Mouse (Mus musculus): ENCODE measurements around the gene Xaf1. TPM values are rescaled to one million over a fixed set of nuclear protein-coding genes. Genes with fewer than 3 reads are reported as not detected.

Gene Xaf1
- polyA plus RNA-seq (2015; fragmentation: Nextera tagmentation; extraction: Ambion mirVana), result 9.5 and 10.2 TPM in 2 replicates

- Histone ChIP-seq H3K4me2 (peak within 1 kb of the TSS; percentile 57), H3K4me3 (peak within 1 kb of the TSS; percentile 38), H3K4me1 (replicated peaks) (peaks cover 11% of the 10 kb centered on the region; the same call in 1 of the 2 replicates), H3K9me3 (replicated peaks) (no peaks in the 10 kb centered on the region), H3K9ac (no peak within 1 kb of the TSS), H3K36me3 (no peaks in the 10 kb centered on the region), H3K27me3 (no peaks in the 10 kb centered on the region), H3K27ac (peak within 1 kb of the TSS; percentile 64)
- peak; percentile 82 for ATAC-seq (replicated peaks; ENCODE audit: insufficient number of reproducible peaks, insufficient read depth, low FRiP score, low read depth)
- WGBS, result 10% methylated on average over 6 of the region's 6 CpGs
These were observed at the start of gene Xaf1 for GRCm38 (mm10) chr11:72301334-72301733. Gene Xaf1, plus strand, starts transcription at chr11:72301629.

- no peaks in the 10 kb centered on the region for H3K4me1 ChIP-seq (replicated peaks)
- H3K27ac ChIP-seq, result no peak overlapping the region
- H3K36me3 ChIP-seq, result no peaks in the 10 kb centered on the region
- no peak overlapping the region for H3K9ac ChIP-seq
- 91% methylated on average over 4 of the region's 4 CpGs for WGBS
- H3K27me3 ChIP-seq, result peaks cover 6% of the 10 kb centered on the region; the same call in 1 of the 2 replicates
- H3K9me3 ChIP-seq (replicated peaks), result no peaks in the 10 kb centered on the region
- no peak for ATAC-seq (replicated peaks; ENCODE audit: insufficient number of reproducible peaks, insufficient read depth, low FRiP score, low read depth)
- no peak overlapping the region for H3K4me2 ChIP-seq
- no peak overlapping the region for H3K4me3 ChIP-seq
These were observed 45.8 kb upstream of the Xaf1 start for GRCm38 (mm10) chr11:72255629-72256028.

GRCm38 (mm10) chr11:72256441-72256840 is 45.0 kb upstream of the Xaf1 start:
- 69% methylated on average over 2 of the region's 2 CpGs for WGBS
- H3K4me3 ChIP-seq, result no peak overlapping the region
- H3K36me3 ChIP-seq, result no peaks in the 10 kb centered on the region
- no peaks in the 10 kb centered on the region for H3K9me3 ChIP-seq (replicated peaks)
- no peak overlapping the region for H3K27ac ChIP-seq
- ATAC-seq (replicated peaks; ENCODE audit: insufficient number of reproducible peaks, insufficient read depth, low FRiP score, low read depth), result no peak
- no peaks in the 10 kb centered on the region for H3K4me1 ChIP-seq (replicated peaks)
- H3K9ac ChIP-seq, result no peak overlapping the region
- no peak overlapping the region for H3K4me2 ChIP-seq
- peaks cover 6% of the 10 kb centered on the region; the same call in 1 of the 2 replicates for H3K27me3 ChIP-seq

GRCm38 (mm10) chr11:72265483-72265882 is 35.9 kb upstream of the Xaf1 start:
- no peaks in the 10 kb centered on the region for H3K36me3 ChIP-seq
- 9% methylated on average over 11 of the region's 11 CpGs for WGBS
- H3K9me3 ChIP-seq (replicated peaks), result no peaks in the 10 kb centered on the region
- peak overlapping the region; percentile 88; the same call in 1 of the 2 replicates for H3K4me2 ChIP-seq
- no peak overlapping the region for H3K27ac ChIP-seq
- no peak for ATAC-seq (replicated peaks; ENCODE audit: insufficient number of reproducible peaks, insufficient read depth, low FRiP score, low read depth)
- H3K4me1 ChIP-seq (replicated peaks), result peaks cover 21% of the 10 kb centered on the region
- peak overlapping the region; percentile 52 for H3K4me3 ChIP-seq
- H3K27me3 ChIP-seq, result peaks cover 49% of the 10 kb centered on the region
- no peak overlapping the region for H3K9ac ChIP-seq

DNA sequence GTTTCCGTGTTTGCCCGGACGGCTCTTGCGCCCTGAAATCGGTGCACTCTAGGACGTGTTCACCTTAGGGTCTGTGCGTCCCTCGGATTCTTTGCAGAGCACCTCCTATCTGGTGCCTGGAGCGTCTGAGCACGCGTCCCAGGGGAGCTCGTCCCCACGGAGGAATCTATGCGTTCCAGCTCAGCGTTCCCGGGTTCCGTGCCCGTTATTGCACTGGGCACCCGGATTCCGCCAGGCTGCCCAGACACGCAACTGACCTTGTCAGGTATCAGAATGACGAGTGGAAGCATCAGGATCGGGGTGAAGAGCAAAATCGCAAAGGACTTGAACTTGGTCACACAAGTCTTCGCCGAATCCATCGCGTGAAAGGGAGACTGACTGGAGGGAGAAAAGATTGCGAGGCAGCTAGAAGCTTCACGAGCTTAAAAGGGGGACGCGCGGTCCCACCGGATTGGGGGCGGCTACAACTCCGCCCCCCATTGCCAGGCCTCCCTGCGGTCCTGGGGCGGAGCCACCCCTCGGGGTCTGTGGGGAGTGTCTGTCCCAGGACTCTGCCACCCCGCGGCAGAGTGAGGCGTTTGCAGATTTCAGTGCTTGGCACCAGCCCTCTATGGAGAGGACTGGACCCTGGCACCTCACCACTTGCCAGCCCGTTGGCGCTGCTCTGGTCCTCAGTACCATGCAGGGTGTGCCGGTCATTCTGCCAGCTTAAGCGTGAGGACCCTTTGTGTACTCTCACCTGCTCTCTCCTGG is 35.0 kb upstream of the Xaf1 start:
- Histone ChIP-seq H3K27ac (no peak overlapping the region), H3K36me3 (no peaks in the 10 kb centered on the region), H3K9ac (peak overlapping the region; percentile 45), H3K4me1 (replicated peaks) (peaks cover 21% of the 10 kb centered on the region), H3K27me3 (peaks cover 49% of the 10 kb centered on the region), H3K4me2 (peak overlapping the region; percentile 88), H3K9me3 (replicated peaks) (no peaks in the 10 kb centered on the region), H3K4me3 (peak overlapping the region; percentile 52)
- peak; percentile 89 for ATAC-seq (replicated peaks; ENCODE audit: insufficient number of reproducible peaks, insufficient read depth, low FRiP score, low read depth)
- WGBS, result under 1% methylated on average over 46 of the region's 46 CpGs

GRCm38 (mm10) chr11:72266960-72267560 is 34.4 kb upstream of the Xaf1 start, which contains the start of gene Slc13a5:
Gene Slc13a5, minus strand, starts transcription at chr11:72267222.
- 0 out of 2 replicates have a peak, but pooled peaks have one; percentile 29 for ATAC-seq (replicated peaks; ENCODE audit: insufficient number of reproducible peaks, insufficient read depth, low FRiP score, low read depth)
- no peaks in the 10 kb centered on the region for H3K36me3 ChIP-seq
- H3K9ac ChIP-seq, result peak within 1 kb of the TSS; percentile 45
- peaks cover 24% of the 10 kb centered on the region for H3K4me1 ChIP-seq (replicated peaks)
- H3K27ac ChIP-seq, result no peak within 1 kb of the TSS
- peaks cover 49% of the 10 kb centered on the region for H3K27me3 ChIP-seq
- H3K4me2 ChIP-seq, result peak within 1 kb of the TSS; percentile 88
- H3K9me3 ChIP-seq (replicated peaks), result no peaks in the 10 kb centered on the region
- WGBS, result 3% methylated on average over 36 of the region's 36 CpGs
- peak within 1 kb of the TSS; percentile 52 for H3K4me3 ChIP-seq

GRCm38 (mm10) chr11:72271761-72272160 is 29.7 kb upstream of the Xaf1 start:
- peaks cover 20% of the 10 kb centered on the region for H3K27me3 ChIP-seq
- H3K9me3 ChIP-seq (replicated peaks), result no peaks in the 10 kb centered on the region
- no peak overlapping the region for H3K4me3 ChIP-seq
- no peak overlapping the region for H3K4me2 ChIP-seq
- H3K27ac ChIP-seq, result no peak overlapping the region
- ATAC-seq (replicated peaks; ENCODE audit: insufficient number of reproducible peaks, insufficient read depth, low FRiP score, low read depth), result no peak
- 28% methylated on average over 1 of the region's 1 CpGs for WGBS
- no peak overlapping the region for H3K9ac ChIP-seq
- H3K36me3 ChIP-seq, result no peaks in the 10 kb centered on the region
- peaks cover 7% of the 10 kb centered on the region for H3K4me1 ChIP-seq (replicated peaks)

GRCm38 (mm10) chr11:72273341-72273740 is 28.1 kb upstream of the Xaf1 start:
- ATAC-seq (replicated peaks; ENCODE audit: insufficient number of reproducible peaks, insufficient read depth, low FRiP score, low read depth), result no peak
- Histone ChIP-seq H3K9ac (no peak overlapping the region), H3K27ac (no peak overlapping the region), H3K27me3 (peaks cover 9% of the 10 kb centered on the region), H3K4me2 (no peak overlapping the region), H3K36me3 (no peaks in the 10 kb centered on the region), H3K9me3 (replicated peaks) (no peaks in the 10 kb centered on the region), H3K4me1 (replicated peaks) (peaks cover 2% of the 10 kb centered on the region; the same call in 1 of the 2 replicates), H3K4me3 (no peak overlapping the region)
- WGBS, result 62% methylated on average over 3 of the region's 3 CpGs

DNA sequence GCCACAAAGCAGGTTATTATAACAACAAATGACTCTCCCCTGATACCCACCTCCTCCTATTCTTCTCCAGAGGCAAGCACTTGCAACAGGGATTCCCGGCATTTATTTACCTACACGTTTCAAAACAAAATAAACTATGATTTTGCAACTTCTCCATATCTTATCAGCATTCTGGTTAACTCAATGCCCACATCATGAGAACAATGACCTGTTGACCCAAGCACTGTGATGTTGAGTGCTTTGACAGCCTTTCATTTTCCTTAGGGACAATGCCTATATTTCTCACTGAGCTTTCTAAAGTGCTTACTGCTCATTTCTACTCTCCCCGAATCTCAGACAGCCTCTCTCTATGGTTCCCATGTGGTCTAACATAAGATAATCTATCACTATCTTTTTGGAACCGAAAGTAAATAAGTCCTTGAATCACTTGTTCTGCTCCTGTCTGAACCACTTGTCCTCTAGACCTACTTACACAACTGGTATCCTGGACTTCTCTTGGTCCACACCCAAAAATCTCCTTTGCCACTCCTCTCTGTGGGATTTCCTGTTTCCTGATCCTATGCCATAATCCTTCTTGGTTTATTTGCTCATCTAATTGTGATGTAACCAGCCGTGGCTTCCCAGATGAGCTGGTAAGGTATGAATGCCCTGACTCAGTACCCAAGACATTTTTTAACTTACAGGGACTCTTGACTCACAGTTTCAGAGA is 20.1 kb upstream of the Xaf1 start:
- H3K27ac ChIP-seq, result no peak overlapping the region
- no peak overlapping the region for H3K4me2 ChIP-seq
- 73% methylated on average over 5 of the region's 5 CpGs for WGBS
- no peaks in the 10 kb centered on the region for H3K36me3 ChIP-seq
- ATAC-seq (replicated peaks; ENCODE audit: insufficient number of reproducible peaks, insufficient read depth, low FRiP score, low read depth), result no peak
- no peaks in the 10 kb centered on the region for H3K27me3 ChIP-seq
- H3K9ac ChIP-seq, result no peak overlapping the region
- peaks cover 3% of the 10 kb centered on the region for H3K4me1 ChIP-seq (replicated peaks)
- H3K4me3 ChIP-seq, result no peak overlapping the region
- H3K9me3 ChIP-seq (replicated peaks), result no peaks in the 10 kb centered on the region

- Histone ChIP-seq H3K9me3 (replicated peaks) (no peaks in the 10 kb centered on the region), H3K27ac (no peak overlapping the region), H3K27me3 (no peaks in the 10 kb centered on the region), H3K4me2 (no peak overlapping the region), H3K9ac (no peak overlapping the region), H3K4me3 (no peak overlapping the region), H3K36me3 (no peaks in the 10 kb centered on the region), H3K4me1 (replicated peaks) (peaks cover 3% of the 10 kb centered on the region)
- 51% methylated on average over 5 of the region's 5 CpGs for WGBS
- ATAC-seq (replicated peaks; ENCODE audit: insufficient number of reproducible peaks, insufficient read depth, low FRiP score, low read depth), result no peak
These were observed 19.5 kb upstream of the Xaf1 start for GRCm38 (mm10) chr11:72281852-72282400.

All from heart, embryonic 15.5 days (tissue).